Mouse (Mus musculus) hindbrain, embryonic 11.5 days (tissue): ENCODE measurements at regions not wholly inside any gene's neighbourhood (a gene's known extent, or its start where the extent isn't known, plus 50 kb on each side); places are given as distances from the start of the nearest gene placed in this dataset.
"Not testable (repeated sequence)": the region's sequence is repeated elsewhere in the genome, so short reads cannot be mapped to it uniquely, and the experiment has no call there.

ENCODE experiments used
- ATAC-seq: fragments of 200-750 bp; cut with Nextera tagmentation; 2 replicates; pipeline ENCODE4 v1.8.0; 2017; ENCODE audit warnings: mild to moderate bottlenecking, moderate TSS enrichment, moderate library complexity; ENCODE audit not compliant: low FRiP score
- DNase-seq: peaks from one replicate; pipeline ENCODE4 v3.0.0-alpha.2; 2015; ENCODE audit warnings: low spot score
- H3K27ac ChIP-seq: fragments of 300-500 bp; sonication (generic); 2 replicates; pipeline ENCODE4 v1.5.1; 2014; ENCODE audit warnings: mild to moderate bottlenecking, low read depth, low read length
- H3K27me3 ChIP-seq: fragments of 300-500 bp; sonication (generic); 2 replicates; pipeline ENCODE4 v1.6.1; 2014; ENCODE audit warnings: mild to moderate bottlenecking, low read length, moderate library complexity, mixed read lengths; ENCODE audit not compliant: control insufficient read depth, insufficient read depth
- H3K36me3 ChIP-seq: fragments of 300-500 bp; sonication (generic); 2 replicates; pipeline ENCODE4 v1.6.1; 2014; ENCODE audit warnings: mild to moderate bottlenecking, low read length, moderate library complexity, mixed read lengths; ENCODE audit not compliant: control insufficient read depth, insufficient read depth
- H3K4me1 ChIP-seq: fragments of 300-500 bp; sonication (generic); replicated peaks from 2 replicates; pipeline ENCODE4 v1.6.1; 2014; ENCODE audit warnings: low read length, mixed read lengths; ENCODE audit not compliant: control insufficient read depth, insufficient read depth
- H3K4me2 ChIP-seq: fragments of 300-500 bp; sonication (generic); replicated peaks from 2 replicates; pipeline ENCODE4 v1.6.1; 2014; ENCODE audit warnings: mild to moderate bottlenecking, low read depth, low read length
- H3K4me3 ChIP-seq: fragments of 300-500 bp; sonication (generic); 2 replicates; pipeline ENCODE4 v1.5.1; 2014; ENCODE audit warnings: low read depth, low read length
- H3K9ac ChIP-seq: fragments of 300-500 bp; sonication (generic); 2 replicates; pipeline ENCODE4 v1.6.1; 2014; ENCODE audit warnings: low read depth, low read length
- H3K9me3 ChIP-seq: fragments of 300-500 bp; sonication (generic); 2 replicates; pipeline ENCODE4 v1.6.1; 2016; ENCODE audit warnings: low read length; ENCODE audit not compliant: control insufficient read depth
- WGBS: fragments of 180-500 bp; shearing (Covaris S2); extraction: QIAGEN DNeasy Blood & Tissue Kit; methylation state at CpG from one replicate; pipeline ENCODE4 v1.1.7; 2014; 5-methylcytosine and 5-hydroxymethylcytosine counted together

DNA sequence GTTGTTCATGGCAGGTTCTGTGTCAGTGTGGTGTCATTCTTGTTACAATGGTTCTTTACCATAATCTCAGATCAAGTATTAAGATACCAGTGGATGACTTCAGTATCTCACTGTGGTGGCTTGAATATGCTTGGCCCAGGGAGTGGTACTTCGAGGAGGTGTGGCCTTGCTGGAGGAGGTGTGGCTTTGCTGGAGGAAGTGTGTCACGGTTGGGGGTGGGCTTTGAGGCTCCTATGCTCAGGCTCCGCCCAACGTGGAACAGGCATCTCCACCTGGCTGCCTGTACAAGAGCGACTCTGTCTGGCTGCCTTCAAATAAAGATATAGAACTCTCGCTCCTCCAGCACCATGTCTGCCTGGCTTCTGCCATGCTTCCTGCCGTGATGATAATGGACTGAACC lies 63.6 kb downstream of the Cd2 start:
- Histone ChIP-seq H3K4me3 (no peak overlapping the region), H3K9ac (no peak overlapping the region), H3K36me3 (no peaks in the 10 kb centered on the region), H3K9me3 (no peaks in the 10 kb centered on the region), H3K27ac (no peak overlapping the region), H3K27me3 (no peaks in the 10 kb centered on the region), H3K4me2 (no peak overlapping the region), H3K4me1 (no peaks in the 10 kb centered on the region)
- 74% methylated on average over 7 of the region's 7 CpGs for WGBS
- DNase-seq (no peak), ATAC-seq (no peak)

DNA sequence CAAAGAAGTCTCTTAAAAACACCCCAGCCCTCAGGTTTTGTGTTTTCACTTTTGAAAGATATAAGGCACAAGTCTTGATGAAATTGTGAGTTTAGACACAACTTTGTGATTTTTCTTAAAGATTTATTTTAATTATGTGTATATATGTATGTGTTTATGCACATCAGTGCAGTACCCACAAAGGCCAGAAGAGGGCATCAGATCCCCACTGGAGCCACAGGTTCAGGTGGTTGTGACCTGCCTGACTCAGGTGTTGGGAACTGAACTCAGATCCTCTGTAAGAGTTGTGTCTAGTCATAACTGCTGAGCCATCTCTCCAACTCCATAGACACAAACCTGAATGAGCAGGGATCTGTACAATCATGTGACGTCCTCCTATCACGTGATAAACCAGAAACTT lies 67.8 kb downstream of the Cd2 start:
- H3K27ac ChIP-seq: no peak overlapping the region
- 97% methylated on average over 2 of the region's 2 CpGs for WGBS
- ATAC-seq (no peak), DNase-seq (no peak)
- H3K9ac ChIP-seq: no peak overlapping the region
- no peak overlapping the region for H3K4me2 ChIP-seq
- H3K27me3 ChIP-seq: no peaks in the 10 kb centered on the region
- no peak overlapping the region for H3K4me3 ChIP-seq
- H3K9me3 ChIP-seq: no peaks in the 10 kb centered on the region
- no peaks in the 10 kb centered on the region for H3K36me3 ChIP-seq
- no peaks in the 10 kb centered on the region for H3K4me1 ChIP-seq

DNA sequence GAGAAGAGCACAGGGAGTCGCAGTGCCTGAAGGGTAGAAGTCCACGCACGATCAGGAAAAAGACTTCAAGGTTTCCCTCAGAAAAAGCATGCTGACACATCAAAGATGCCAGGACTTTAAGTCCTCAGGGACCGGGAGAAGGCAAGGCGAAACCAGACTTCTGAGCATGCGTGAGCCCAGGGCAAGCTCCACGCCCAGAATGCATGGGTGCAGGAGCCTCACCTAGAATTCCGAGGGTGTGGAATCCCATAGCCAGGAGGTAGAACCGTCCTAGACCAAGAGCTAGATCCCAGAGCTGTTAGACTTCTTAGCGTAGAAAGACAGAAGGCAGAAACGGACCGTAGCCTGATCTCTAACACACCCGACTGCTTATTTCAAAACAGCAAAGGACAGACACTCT lies 71.0 kb downstream of the Cd2 start:
- Histone ChIP-seq H3K9ac (no peak overlapping the region), H3K4me3 (no peak overlapping the region), H3K27ac (no peak overlapping the region), H3K4me1 (peaks cover 3% of the 10 kb centered on the region), H3K9me3 (no peaks in the 10 kb centered on the region), H3K27me3 (no peaks in the 10 kb centered on the region), H3K4me2 (no peak overlapping the region), H3K36me3 (no peaks in the 10 kb centered on the region)
- DNase-seq (no peak), ATAC-seq (no peak)
- 95% methylated on average over 13 of the region's 13 CpGs for WGBS

DNA sequence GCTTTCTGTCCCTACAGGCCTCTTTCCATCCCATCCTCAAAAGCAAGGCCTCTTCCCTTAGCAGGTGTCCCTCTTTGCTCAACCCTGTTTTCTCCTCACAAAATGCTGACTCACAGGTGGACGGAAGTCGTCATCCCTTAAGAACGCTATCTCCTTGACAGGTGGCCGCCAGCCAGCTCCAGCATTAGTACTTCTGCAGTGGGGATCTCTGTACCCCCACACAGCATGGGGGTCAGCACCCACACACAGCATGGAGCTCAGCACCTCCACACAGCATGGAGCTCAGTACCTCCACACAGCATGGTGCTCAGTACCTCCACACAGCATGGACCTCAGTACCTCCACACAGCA lies 74.6 kb downstream of the Cd2 start:
- H3K9me3 ChIP-seq: no peaks in the 10 kb centered on the region
- WGBS: 70% methylated on average over 4 of the region's 4 CpGs
- no peak overlapping the region for H3K4me3 ChIP-seq
- H3K4me2 ChIP-seq: no peak overlapping the region
- H3K4me1 ChIP-seq: peaks cover 3% of the 10 kb centered on the region
- ATAC-seq: peak; percentile 23
- H3K9ac ChIP-seq: no peak overlapping the region
- peak overlapping the region; percentile 79 for H3K27ac ChIP-seq
- no peaks in the 10 kb centered on the region for H3K36me3 ChIP-seq
- no peak for DNase-seq
- no peaks in the 10 kb centered on the region for H3K27me3 ChIP-seq

- peak overlapping the region; percentile 40; the same call in 1 of the 2 replicates for H3K9ac ChIP-seq
- ATAC-seq (peak; percentile 91), DNase-seq (peak; percentile 62)
- no peaks in the 10 kb centered on the region for H3K9me3 ChIP-seq
- WGBS: 11% methylated on average over 12 of the region's 12 CpGs
- H3K36me3 ChIP-seq: no peaks in the 10 kb centered on the region
- H3K27me3 ChIP-seq: no peaks in the 10 kb centered on the region
- H3K4me2 ChIP-seq: 0 out of 2 replicates have a peak overlapping the region, but pooled peaks have one; percentile 11
- H3K4me3 ChIP-seq: no peak overlapping the region
- peaks cover 3% of the 10 kb centered on the region for H3K4me1 ChIP-seq
- peak overlapping the region; percentile 79 for H3K27ac ChIP-seq
These were observed 75.1 kb downstream of the Cd2 start for GRCm38 (mm10) chr3:101212403-101213211.

- no peaks in the 10 kb centered on the region for H3K36me3 ChIP-seq
- H3K4me3 ChIP-seq: no peak overlapping the region
- no peak overlapping the region for H3K9ac ChIP-seq
- ATAC-seq: peak; percentile 43; the same call in 1 of the 2 replicates
- H3K9me3 ChIP-seq: no peaks in the 10 kb centered on the region
- H3K4me1 ChIP-seq: peaks cover 3% of the 10 kb centered on the region
- WGBS: 72% methylated on average over 4 of the region's 4 CpGs
- H3K27me3 ChIP-seq: no peaks in the 10 kb centered on the region
- H3K4me2 ChIP-seq: no peak overlapping the region
- DNase-seq: no peak
- peak overlapping the region; percentile 79 for H3K27ac ChIP-seq
These were observed 75.8 kb downstream of the Cd2 start for GRCm38 (mm10) chr3:101211936-101212335.

DNA sequence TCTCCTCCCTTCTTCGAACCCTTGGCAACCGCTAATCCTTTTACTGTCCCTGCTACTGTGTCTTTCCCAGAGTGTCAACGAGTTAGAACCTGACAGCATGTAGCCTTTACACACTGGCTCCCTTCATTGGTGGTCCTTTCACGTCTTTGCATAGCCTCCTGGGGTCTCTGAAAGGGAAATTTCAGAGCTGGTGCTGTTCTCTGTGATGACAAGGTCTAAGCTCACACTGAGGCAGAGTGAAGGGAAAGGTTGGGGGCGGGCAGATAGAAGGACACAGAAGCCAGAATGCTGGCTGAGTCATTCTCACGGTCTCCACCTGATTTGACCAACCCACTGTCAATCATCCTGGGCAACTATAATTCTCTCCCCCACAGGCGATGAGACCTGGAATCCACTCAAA lies 78.2 kb downstream of the Cd2 start:
- Histone ChIP-seq H3K27ac (no peak overlapping the region), H3K4me3 (no peak overlapping the region), H3K36me3 (no peaks in the 10 kb centered on the region), H3K9me3 (no peaks in the 10 kb centered on the region), H3K4me2 (no peak overlapping the region), H3K27me3 (no peaks in the 10 kb centered on the region), H3K4me1 (peaks cover 3% of the 10 kb centered on the region), H3K9ac (no peak overlapping the region)
- ATAC-seq: no peak
- no peak for DNase-seq
- WGBS: 68% methylated on average over 7 of the region's 7 CpGs

GRCm38 (mm10) chr3:101208751-101209150 lies 79.0 kb downstream of the Cd2 start:
- H3K4me3 ChIP-seq: no peak overlapping the region
- H3K4me2 ChIP-seq: no peak overlapping the region
- peaks cover 3% of the 10 kb centered on the region for H3K4me1 ChIP-seq
- H3K9ac ChIP-seq: no peak overlapping the region
- no peaks in the 10 kb centered on the region for H3K27me3 ChIP-seq
- no peak for DNase-seq
- ATAC-seq: no peak
- no peaks in the 10 kb centered on the region for H3K36me3 ChIP-seq
- H3K27ac ChIP-seq: no peak overlapping the region
- H3K9me3 ChIP-seq: no peaks in the 10 kb centered on the region
- WGBS: 92% methylated on average over 12 of the region's 12 CpGs

DNA sequence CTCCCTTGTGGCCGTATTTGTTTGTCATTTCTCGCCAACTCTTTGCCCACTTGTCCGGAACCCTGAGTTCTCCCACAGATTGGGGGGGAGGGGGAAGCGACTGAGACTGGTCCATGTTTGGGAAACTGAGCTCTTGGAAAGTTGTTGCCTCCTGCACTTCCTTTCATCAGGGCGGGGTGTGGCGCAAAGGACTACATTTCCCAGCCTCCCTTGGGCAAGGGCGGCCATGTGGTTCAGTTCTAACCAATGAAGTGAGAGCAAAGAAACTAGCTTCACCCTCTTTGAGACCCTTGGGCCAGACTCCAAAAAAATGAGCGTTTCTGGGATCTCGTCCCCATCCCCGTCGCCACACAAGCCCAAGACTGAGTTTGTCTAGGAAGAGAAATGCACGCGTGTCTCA lies 81.6 kb downstream of the Cd2 start:
- not testable (repeated sequence) for ATAC-seq, H3K9me3 ChIP-seq, H3K36me3 ChIP-seq, H3K27me3 ChIP-seq, H3K4me3 ChIP-seq, H3K9ac ChIP-seq, DNase-seq, H3K4me1 ChIP-seq, H3K4me2 ChIP-seq, H3K27ac ChIP-seq
- WGBS: 93% methylated on average over 13 of the region's 13 CpGs
